Mouse (Mus musculus) C2C12 (cell line): ENCODE measurements at regions not wholly inside any gene's neighbourhood (a gene's known extent, or its start where the extent isn't known, plus 50 kb on each side); places are given as distances from the start of the nearest gene placed in this dataset.

Experiments
- H3K27me3 ChIP-seq: one replicate; pipeline ENCODE4 v1.6.1; 2011; ENCODE audit not compliant: control insufficient read depth, insufficient read depth, insufficient read length
- H3K36me3 ChIP-seq: one replicate; pipeline ENCODE4 v1.6.1; 2011; ENCODE audit not compliant: control insufficient read depth, insufficient read depth
- H3K4me3 ChIP-seq: one replicate; pipeline ENCODE4 v1.5.1; 2011; ENCODE audit warnings: mild to moderate bottlenecking, control low read depth; ENCODE audit not compliant: poor library complexity, insufficient read depth, severe bottlenecking
- H3K79me2 ChIP-seq: one replicate; pipeline ENCODE4 v1.6.1; 2011; ENCODE audit not compliant: control insufficient read depth, insufficient read depth
- H3K79me3 ChIP-seq: one replicate; pipeline ENCODE4 v1.6.1; 2011; ENCODE audit warnings: low read depth, control low read depth
- H3ac ChIP-seq: one replicate; pipeline ENCODE3; 2011; ENCODE audit warnings: low read depth; ENCODE audit not compliant: control insufficient read depth, insufficient read length
- CEBPB ChIP-seq: IDR thresholded peaks from one replicate; pipeline ENCODE4 v1.6.1; 2011; ENCODE audit warnings: low read depth, mild to moderate bottlenecking, control low read depth, moderate library complexity
- CTCF ChIP-seq: IDR thresholded peaks from one replicate; pipeline ENCODE4 v1.5.1; 2011; ENCODE audit not compliant: control insufficient read depth, insufficient read depth, insufficient read length
- FOSL1 ChIP-seq: IDR thresholded peaks from one replicate; pipeline ENCODE4 v1.8.0; 2011; ENCODE audit warnings: mild to moderate bottlenecking, low read length; ENCODE audit not compliant: poor library complexity, insufficient read depth, severe bottlenecking
- MAX ChIP-seq: IDR thresholded peaks from one replicate; pipeline ENCODE4 v1.6.1; 2011; ENCODE audit warnings: mild to moderate bottlenecking, control low read depth
- MYOD1 ChIP-seq: IDR thresholded peaks from one replicate; pipeline ENCODE4 v1.6.1; 2011; ENCODE audit warnings: low read depth; ENCODE audit not compliant: control insufficient read depth, insufficient read length
- MYOG ChIP-seq: IDR thresholded peaks from one replicate; pipeline ENCODE4 v1.6.1; 2011; ENCODE audit not compliant: control insufficient read depth, insufficient read length; ENCODE audit errors: extremely low read depth
- USF1 ChIP-seq: IDR thresholded peaks from one replicate; pipeline ENCODE4 v1.6.1; 2011; ENCODE audit warnings: low read depth, mild to moderate bottlenecking, control low read depth, moderate library complexity

GRCm38 (mm10) chr6:51658360-51658759 is 134.7 kb downstream of the Snx10 start:
- no peak overlapping the region for H3ac ChIP-seq
- peaks cover 3% of the 10 kb centered on the region for H3K27me3 ChIP-seq
- H3K79me3 ChIP-seq, result no peaks in the 10 kb centered on the region
- H3K4me3 ChIP-seq, result no peak overlapping the region
- no peak for TF ChIP-seq CEBPB
- TF ChIP-seq CTCF, result no peak
- TF ChIP-seq USF1, result no peak
- TF ChIP-seq FOSL1, result no peak
- TF ChIP-seq MAX, result no peak
- no peak for TF ChIP-seq MYOG
- TF ChIP-seq MYOD1, result no peak
- H3K79me2 ChIP-seq, result no peaks in the 10 kb centered on the region
- H3K36me3 ChIP-seq, result no peaks in the 10 kb centered on the region

- Histone ChIP-seq H3K79me3 (no peaks in the 10 kb centered on the region), H3K27me3 (peaks cover 3% of the 10 kb centered on the region), H3K79me2 (no peaks in the 10 kb centered on the region), H3K36me3 (no peaks in the 10 kb centered on the region), H3K4me3 (no peak overlapping the region), H3ac (no peak overlapping the region)
- TF ChIP-seq MAX, result no peak
- no peak for TF ChIP-seq CTCF
- no peak for TF ChIP-seq MYOG
- no peak for TF ChIP-seq FOSL1
- no peak for TF ChIP-seq MYOD1
- TF ChIP-seq USF1, result no peak
- no peak for TF ChIP-seq CEBPB
Observed at GRCm38 (mm10) chr6:51663178-51663577, 139.5 kb downstream of the Snx10 start.

GRCm38 (mm10) chr6:51664049-51664448 is 140.3 kb downstream of the Snx10 start:
- Histone ChIP-seq H3K36me3 (no peaks in the 10 kb centered on the region), H3K79me2 (no peaks in the 10 kb centered on the region), H3ac (no peak overlapping the region), H3K27me3 (peaks cover 2% of the 10 kb centered on the region), H3K4me3 (no peak overlapping the region), H3K79me3 (no peaks in the 10 kb centered on the region)
- TF ChIP-seq MAX (no peak), CTCF (no peak), MYOG (no peak), USF1 (no peak)

- no peak overlapping the region for H3K4me3 ChIP-seq
- no peaks in the 10 kb centered on the region for H3K79me3 ChIP-seq
- H3K36me3 ChIP-seq, result no peaks in the 10 kb centered on the region
- no peak for TF ChIP-seq MAX
- no peak overlapping the region for H3ac ChIP-seq
- no peaks in the 10 kb centered on the region for H3K79me2 ChIP-seq
- no peaks in the 10 kb centered on the region for H3K27me3 ChIP-seq
Observed at GRCm38 (mm10) chr6:51667022-51667421, 143.3 kb downstream of the Snx10 start.

- no peaks in the 10 kb centered on the region for H3K79me3 ChIP-seq
- no peak for TF ChIP-seq CTCF
- TF ChIP-seq FOSL1, result no peak
- TF ChIP-seq MYOD1, result no peak
- no peak for TF ChIP-seq USF1
- no peak for TF ChIP-seq CEBPB
- no peaks in the 10 kb centered on the region for H3K27me3 ChIP-seq
- no peaks in the 10 kb centered on the region for H3K79me2 ChIP-seq
- no peak overlapping the region for H3K4me3 ChIP-seq
- H3ac ChIP-seq, result no peak overlapping the region
- H3K36me3 ChIP-seq, result no peaks in the 10 kb centered on the region
Observed at GRCm38 (mm10) chr6:51675342-51675945, 151.7 kb downstream of the Snx10 start.

GRCm38 (mm10) chr6:51677162-51677996 is 153.7 kb downstream of the Snx10 start:
- no peaks in the 10 kb centered on the region for H3K79me3 ChIP-seq
- TF ChIP-seq MYOD1, result no peak
- TF ChIP-seq FOSL1, result no peak
- TF ChIP-seq MYOG, result no peak
- no peak for TF ChIP-seq CTCF
- TF ChIP-seq USF1, result no peak
- no peak for TF ChIP-seq MAX
- TF ChIP-seq CEBPB, result no peak
- no peaks in the 10 kb centered on the region for H3K36me3 ChIP-seq
- H3K27me3 ChIP-seq, result no peaks in the 10 kb centered on the region
- no peak overlapping the region for H3K4me3 ChIP-seq
- H3K79me2 ChIP-seq, result no peaks in the 10 kb centered on the region
- no peak overlapping the region for H3ac ChIP-seq
